Mouse (Mus musculus) kidney, adult 2 months (tissue): ENCODE measurements around the gene Zfp882. TPM values are rescaled to one million over a fixed set of nuclear protein-coding genes. Genes with fewer than 3 reads are reported as not detected.

ENCODE experiments used
- DNase-seq: peaks from one replicate; pipeline ENCODE4 v3.0.0; 2021
- H3K27ac ChIP-seq: fragments of 200-500 bp; 2 replicates; pipeline ENCODE4 v1.5.1; 2012; ENCODE audit warnings: low read depth, low read length, control low read depth, inconsistent platforms; ENCODE audit not compliant: insufficient read depth
- H3K27me3 ChIP-seq: fragments of 200-500 bp; replicated peaks from 2 replicates; pipeline ENCODE4 v1.6.1; 2012; ENCODE audit warnings: mild to moderate bottlenecking, moderate library complexity, low read length, inconsistent platforms; ENCODE audit not compliant: control insufficient read depth, insufficient read depth
- H3K36me3 ChIP-seq: fragments of 200-500 bp; 2 replicates; pipeline ENCODE4 v1.6.1; 2012; ENCODE audit warnings: mild to moderate bottlenecking, moderate library complexity, low read length, inconsistent platforms; ENCODE audit not compliant: control insufficient read depth, insufficient read depth
- H3K4me1 ChIP-seq: fragments of 200-500 bp; 2 replicates; pipeline ENCODE4 v1.6.1; 2011; ENCODE audit warnings: low read length; ENCODE audit not compliant: control insufficient read depth, insufficient read depth
- H3K4me3 ChIP-seq: fragments of 200-500 bp; 2 replicates; pipeline ENCODE4 v1.5.1; 2011; ENCODE audit warnings: mild to moderate bottlenecking, low read depth, low read length, control low read depth; ENCODE audit not compliant: insufficient read depth
- CTCF ChIP-seq: fragments of 200-500 bp; conservative IDR thresholded peaks from 2 replicates; pipeline ENCODE4 v1.5.1; 2011; ENCODE audit warnings: low read depth, mild to moderate bottlenecking, control low read depth, low read length, moderate library complexity, mixed read lengths; ENCODE audit not compliant: insufficient read depth, insufficient read length
- POLR2A ChIP-seq: fragments of 200-500 bp; IDR thresholded peaks from one replicate; pipeline ENCODE4 v1.6.1; 2011; ENCODE audit warnings: low read depth, low read length, control low read depth
- WGBS: fragments of 180-500 bp; shearing (Covaris S2); methylation state at CpG from one replicate; pipeline ENCODE4 v1.1.7; 2018; 5-methylcytosine and 5-hydroxymethylcytosine counted together
- polyA plus RNA-seq: library from polyadenylated mRNA; depleted of rRNA; stranded (reverse); fragments of >200 nt; gene quantifications from 2 replicates; pipeline ENCODE4 v1.2.3, GENCODE M21; 2012; rRNA removed

Gene Zfp882
- polyA plus RNA-seq, 1 experiment, result 1.3 TPM

DNA sequence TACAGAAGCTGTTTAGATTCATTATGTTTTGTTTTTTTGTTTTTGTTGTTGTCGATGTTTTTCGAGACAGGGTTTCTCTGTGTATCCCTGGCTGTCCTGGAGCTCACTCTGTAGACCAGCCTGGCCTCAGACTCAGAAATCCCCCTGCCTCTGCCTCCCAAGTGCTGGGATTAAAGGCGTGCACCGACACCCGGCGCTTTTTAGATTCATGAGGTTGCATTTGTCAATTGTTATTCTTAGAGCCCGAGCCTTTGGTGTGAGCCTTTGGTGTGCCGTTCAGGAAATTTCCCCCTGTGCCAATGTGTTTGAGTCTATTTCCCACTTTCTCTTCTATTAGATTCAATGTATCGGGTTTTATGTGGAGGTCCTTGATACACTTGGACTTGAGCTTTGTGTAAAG is 46.3 kb downstream of the Zfp882 start:
- H3K4me3 ChIP-seq, result no peak overlapping the region
- over 99% methylated on average over 9 of the region's 9 CpGs for WGBS
- H3K27ac ChIP-seq, result no peak overlapping the region
- H3K4me1 ChIP-seq, result peaks cover 4% of the 10 kb centered on the region
- TF ChIP-seq CTCF (no peak), POLR2A (no peak)
- H3K27me3 ChIP-seq, result no peaks in the 10 kb centered on the region
- no peak for DNase-seq
- H3K36me3 ChIP-seq, result no peaks in the 10 kb centered on the region; the same call in 1 of the 2 replicates

DNA sequence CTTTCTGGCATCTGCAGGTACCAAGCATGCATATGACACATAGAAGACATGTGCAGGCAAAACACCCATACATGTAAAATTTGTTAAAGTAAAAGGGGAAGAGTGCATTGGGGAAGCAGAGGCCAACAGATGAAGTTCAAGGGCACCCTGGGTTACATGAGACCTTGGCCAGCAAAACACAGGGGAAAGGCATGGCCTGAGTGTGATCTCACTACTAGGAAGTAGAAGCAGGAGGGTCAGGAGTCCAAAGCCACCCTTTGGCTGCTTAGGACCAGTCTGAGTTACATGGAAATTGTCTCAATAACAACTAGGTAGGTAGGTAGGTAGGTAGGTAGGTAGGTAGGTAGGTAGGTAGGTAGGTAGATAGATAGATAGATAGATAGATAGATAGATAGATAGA is 52.1 kb downstream of the Zfp882 start:
- no peak overlapping the region for H3K27ac ChIP-seq
- no peaks in the 10 kb centered on the region for H3K36me3 ChIP-seq
- DNase-seq, result no peak
- no peaks in the 10 kb centered on the region for H3K4me1 ChIP-seq
- no peak for TF ChIP-seq POLR2A
- no peak for TF ChIP-seq CTCF
- no peaks in the 10 kb centered on the region for H3K27me3 ChIP-seq
- no peak overlapping the region for H3K4me3 ChIP-seq

DNA sequence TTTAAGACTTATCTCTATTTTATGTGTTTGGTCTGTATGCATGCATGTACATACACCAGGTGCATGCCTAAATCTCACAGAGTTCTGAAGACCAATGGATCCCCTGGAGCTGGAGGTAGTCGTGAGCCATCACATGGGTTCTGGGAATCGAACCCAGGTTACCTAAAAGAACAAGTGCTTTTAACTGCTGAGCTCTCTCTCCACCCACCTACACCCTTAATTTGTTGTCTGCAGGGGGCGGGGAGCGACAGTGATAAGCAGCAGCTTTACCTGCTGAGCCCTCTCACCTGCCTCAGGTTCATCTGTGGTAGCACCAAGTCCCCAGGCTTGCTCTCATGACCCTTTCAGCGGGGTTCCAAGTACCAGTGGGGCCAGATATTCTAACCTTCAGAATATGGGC is 53.4 kb downstream of the Zfp882 start:
- H3K36me3 ChIP-seq, result peaks cover 2% of the 10 kb centered on the region; the same call in 1 of the 2 replicates
- no peak for TF ChIP-seq POLR2A
- no peak for TF ChIP-seq CTCF
- H3K4me1 ChIP-seq, result no peaks in the 10 kb centered on the region
- 93% methylated on average over 5 of the region's 5 CpGs for WGBS
- no peak for DNase-seq
- H3K4me3 ChIP-seq, result no peak overlapping the region
- no peaks in the 10 kb centered on the region for H3K27me3 ChIP-seq
- no peak overlapping the region for H3K27ac ChIP-seq

DNA sequence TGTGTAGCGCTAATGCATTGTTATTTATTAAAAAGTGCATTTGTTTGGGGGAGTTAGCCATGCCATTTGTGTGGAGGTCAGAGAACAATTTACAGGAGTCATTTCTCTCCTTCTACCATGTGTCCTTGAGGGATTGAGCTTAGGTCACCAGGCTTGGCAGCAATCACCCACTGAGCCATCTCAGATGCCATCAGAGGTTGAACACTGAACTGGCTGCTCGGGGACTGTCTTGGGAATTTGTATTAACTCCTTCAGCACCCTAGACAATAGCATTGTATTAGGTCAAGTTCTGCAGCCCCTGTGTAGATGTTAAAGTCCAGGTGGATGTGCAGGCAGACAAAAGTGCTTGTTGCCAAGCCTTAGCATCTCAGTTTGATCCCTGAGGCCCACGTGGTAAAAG is 55.6 kb downstream of the Zfp882 start:
- peaks cover 2% of the 10 kb centered on the region; the same call in 1 of the 2 replicates for H3K36me3 ChIP-seq
- no peaks in the 10 kb centered on the region for H3K27me3 ChIP-seq
- no peak for DNase-seq
- no peaks in the 10 kb centered on the region for H3K4me1 ChIP-seq
- TF ChIP-seq CTCF, result no peak
- TF ChIP-seq POLR2A, result no peak
- no peak overlapping the region for H3K4me3 ChIP-seq
- 61% methylated on average over 3 of the region's 3 CpGs for WGBS
- no peak overlapping the region for H3K27ac ChIP-seq

DNA sequence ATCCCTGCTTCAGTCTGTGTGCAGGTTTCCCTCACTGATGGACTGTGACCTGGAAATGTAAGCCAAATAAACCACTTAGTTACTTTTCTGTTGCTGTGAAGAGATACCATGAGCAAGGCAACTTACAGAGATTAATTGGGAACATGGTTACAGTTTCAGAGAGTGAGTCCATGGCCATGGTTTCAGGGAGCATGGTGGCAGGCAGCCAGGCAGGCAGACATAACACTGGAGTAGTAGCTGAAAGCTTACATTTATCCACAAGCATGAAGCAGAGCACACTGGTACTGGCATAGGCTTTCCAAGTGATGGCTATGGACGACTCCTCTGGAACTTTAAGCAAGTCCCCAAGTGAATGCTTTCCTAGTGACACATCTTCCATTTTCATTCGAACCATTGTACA is 56.8 kb downstream of the Zfp882 start:
- no peak for TF ChIP-seq POLR2A
- no peak for TF ChIP-seq CTCF
- H3K27ac ChIP-seq, result no peak overlapping the region
- H3K4me1 ChIP-seq, result no peaks in the 10 kb centered on the region
- H3K27me3 ChIP-seq, result no peaks in the 10 kb centered on the region
- WGBS, result 95% methylated on average over 2 of the region's 2 CpGs
- peaks cover 2% of the 10 kb centered on the region; the same call in 1 of the 2 replicates for H3K36me3 ChIP-seq
- DNase-seq, result no peak
- H3K4me3 ChIP-seq, result no peak overlapping the region

Other genes with a start within 250 kb of the Zfp882 start
- 1.3 and 2.1 TPM in 2 replicates for gene Unc13a, start 236.9 kb upstream of the Zfp882 start, polyA plus RNA-seq
- 15.1 and 16.5 TPM in 2 replicates for gene Jak3, start 232.3 kb upstream of the Zfp882 start, polyA plus RNA-seq
- 14.5 and 17.8 TPM in 2 replicates for gene Insl3, start 219.4 kb upstream of the Zfp882 start, polyA plus RNA-seq
- 5.5 and 5.9 TPM in 2 replicates for gene B3gnt3, start 206.8 kb upstream of the Zfp882 start, polyA plus RNA-seq
- gene Fcho1, start 182.9 kb upstream of the Zfp882 start, polyA plus RNA-seq, result 4.2 and 9.5 TPM in 2 replicates
- 0.29 and 0.52 TPM in 2 replicates for gene Zfp709, start 26.6 kb upstream of the Zfp882 start, polyA plus RNA-seq
- 2.8 and 3.8 TPM in 2 replicates for gene Zfp617, start within 50 bp of the Zfp882 start, polyA plus RNA-seq
- gene Zfp961, start 42.4 kb downstream of the Zfp882 start, polyA plus RNA-seq, result 6.7 and 8.9 TPM in 2 replicates
- 1.7 and 3.3 TPM in 2 replicates for gene Cyp4f18, start 101.0 kb downstream of the Zfp882 start, polyA plus RNA-seq
- gene Olfr372, start 132.6 kb downstream of the Zfp882 start, polyA plus RNA-seq, result not detected in 2 replicates
- not detected in 2 replicates for gene Olfr373, start 174.6 kb downstream of the Zfp882 start, polyA plus RNA-seq
- gene Olfr374, start 198.4 kb downstream of the Zfp882 start, polyA plus RNA-seq, result not detected in 2 replicates
- gene Tpm4, start 226.4 kb downstream of the Zfp882 start, polyA plus RNA-seq, result 43.9 and 55.7 TPM in 2 replicates